Mouse (Mus musculus) embryonic facial prominence, embryonic 12.5 days (tissue): ENCODE measurements around the gene Hnrnpa2b1. TPM values are rescaled to one million over a fixed set of nuclear protein-coding genes. Genes with fewer than 3 reads are reported as not detected.
"Not testable (repeated sequence)": the region's sequence is repeated elsewhere in the genome, so short reads cannot be mapped to it uniquely, and the experiment has no call there.

Experiments
- ATAC-seq: fragments of 200-750 bp; cut with Nextera tagmentation; 2 replicates; pipeline ENCODE4 v1.8.0; 2017; ENCODE audit not compliant: insufficient number of reproducible peaks, insufficient read depth, low FRiP score, low TSS enrichment
- H3K27ac ChIP-seq: fragments of 300-500 bp; sonication (generic); 2 replicates; pipeline ENCODE4 v1.5.1; 2016; ENCODE audit warnings: mild to moderate bottlenecking
- H3K27me3 ChIP-seq: fragments of 300-500 bp; sonication (generic); 2 replicates; pipeline ENCODE4 v1.6.1; 2016; ENCODE audit warnings: mild to moderate bottlenecking, moderate library complexity
- H3K36me3 ChIP-seq: fragments of 300-500 bp; sonication (generic); 2 replicates; pipeline ENCODE4 v1.6.1; 2016; ENCODE audit warnings: mild to moderate bottlenecking
- H3K4me1 ChIP-seq: fragments of 300-500 bp; sonication (generic); 2 replicates; pipeline ENCODE4 v1.6.1; 2016
- H3K4me2 ChIP-seq: fragments of 300-500 bp; sonication (generic); replicated peaks from 2 replicates; pipeline ENCODE4 v1.6.1; 2016; ENCODE audit warnings: mild to moderate bottlenecking, moderate library complexity
- H3K4me3 ChIP-seq: fragments of 300-500 bp; sonication (generic); 2 replicates; pipeline ENCODE4 v1.5.1; 2016; ENCODE audit warnings: mild to moderate bottlenecking
- H3K9ac ChIP-seq: fragments of 300-500 bp; sonication (generic); 2 replicates; pipeline ENCODE4 v1.6.1; 2016; ENCODE audit warnings: mild to moderate bottlenecking, moderate library complexity
- H3K9me3 ChIP-seq: fragments of 300-500 bp; sonication (generic); 2 replicates; pipeline ENCODE4 v1.6.1; 2016; ENCODE audit warnings: mild to moderate bottlenecking, moderate library complexity
- WGBS: fragments of 180-500 bp; shearing (Covaris S2); methylation state at CpG from one replicate; pipeline ENCODE4 v1.1.7; 2016; 5-methylcytosine and 5-hydroxymethylcytosine counted together
- polyA plus RNA-seq: library from polyadenylated mRNA; unstranded; fragments of >200 nt; fragmentation: Nextera tagmentation; extraction: Ambion mirVana; gene quantifications from 2 replicates; pipeline ENCODE4 v1.2.1, GENCODE M21; 2016

Gene Hnrnpa2b1
- polyA plus RNA-seq, 1 experiment from 2014 or later: 2,461 TPM

DNA sequence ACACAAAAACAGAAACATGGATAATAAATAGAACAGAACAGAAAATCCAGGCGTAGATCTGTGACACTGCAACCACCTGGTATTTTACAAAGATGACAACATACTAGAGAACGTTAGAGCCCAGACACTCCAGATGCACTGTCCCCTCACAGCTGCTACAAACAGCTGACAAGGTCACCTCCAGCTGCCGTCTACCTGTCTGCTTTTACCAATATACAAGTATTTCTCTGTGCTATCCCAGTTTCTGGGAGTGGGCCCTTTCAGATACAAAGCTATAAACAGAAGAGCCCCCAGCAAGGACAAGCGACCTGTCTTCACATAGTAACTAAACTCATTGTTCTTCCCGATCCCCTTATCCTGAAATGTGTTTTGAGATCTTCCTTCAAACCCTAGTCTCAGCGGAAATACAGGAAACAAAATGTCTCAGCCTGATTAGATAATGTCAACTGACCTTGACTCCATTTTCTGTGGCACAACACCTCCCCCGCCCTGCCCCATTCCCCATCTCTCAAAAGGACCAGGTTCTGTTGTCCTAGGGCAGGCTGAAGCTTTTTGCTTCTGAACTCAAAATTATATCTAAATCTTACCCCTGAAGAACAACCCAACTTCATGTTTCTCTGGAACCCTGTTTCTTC lies 16.5 kb upstream of the Hnrnpa2b1 start:
- H3K9me3 ChIP-seq: no peaks in the 10 kb centered on the region
- 64% methylated on average over 7 of the region's 7 CpGs for WGBS

DNA sequence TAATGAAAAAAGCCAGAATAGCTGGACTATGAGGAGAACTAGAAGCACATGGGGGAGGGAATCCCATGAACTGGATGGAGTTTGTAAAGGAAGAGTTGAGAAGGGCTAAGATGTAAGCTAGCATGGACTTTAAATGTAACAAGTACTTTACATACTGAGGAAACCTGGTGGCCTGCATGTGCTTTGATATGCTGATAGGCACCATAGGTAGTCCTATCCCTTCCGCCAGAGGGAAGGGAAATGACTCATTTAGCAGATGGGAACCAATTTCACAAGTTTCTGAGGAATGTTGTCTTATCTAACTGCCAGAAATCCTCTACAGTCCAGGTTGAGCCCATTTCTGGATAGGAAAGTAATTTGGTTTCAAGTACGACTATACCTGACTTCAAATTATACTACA lies 16.0 kb upstream of the Hnrnpa2b1 start:
- H3K4me1 ChIP-seq: no peaks in the 10 kb centered on the region
- no peaks in the 10 kb centered on the region for H3K9me3 ChIP-seq
- peaks cover 28% of the 10 kb centered on the region for H3K36me3 ChIP-seq
- WGBS: 66% methylated on average over 2 of the region's 2 CpGs
- H3K4me3 ChIP-seq: no peak overlapping the region
- H3K27me3 ChIP-seq: no peaks in the 10 kb centered on the region
- ATAC-seq: no peak
- no peak overlapping the region for H3K27ac ChIP-seq
- no peak overlapping the region for H3K4me2 ChIP-seq
- H3K9ac ChIP-seq: no peak overlapping the region

More for the DNA sequence above, 16.5 kb upstream of the Hnrnpa2b1 start:
- no peaks in the 10 kb centered on the region for H3K4me1 ChIP-seq
- H3K9ac ChIP-seq: no peak overlapping the region
- H3K36me3 ChIP-seq: peaks cover 22% of the 10 kb centered on the region
- H3K27me3 ChIP-seq: no peaks in the 10 kb centered on the region
- no peak overlapping the region for H3K4me3 ChIP-seq
- H3K27ac ChIP-seq: no peak overlapping the region
- no peak overlapping the region for H3K4me2 ChIP-seq
- no peak for ATAC-seq

DNA sequence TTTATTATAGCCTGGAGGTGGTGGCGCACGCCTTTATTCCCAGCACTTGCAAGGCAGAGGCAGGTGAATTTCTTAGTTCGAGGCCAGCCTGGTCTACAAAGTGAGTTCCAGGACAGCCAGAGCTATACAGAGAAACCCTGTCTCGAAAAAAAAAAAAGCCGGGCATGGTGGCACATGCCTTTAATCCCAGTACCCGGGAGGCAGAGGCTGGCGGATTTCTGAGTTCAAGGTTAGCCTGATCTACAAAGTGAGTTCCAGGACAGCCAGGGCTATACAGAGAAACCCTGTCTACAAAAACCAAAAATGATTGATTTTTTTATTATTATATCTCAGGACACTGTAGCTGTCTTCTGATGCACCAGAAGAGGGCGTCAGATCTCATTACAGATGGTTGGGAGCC lies 14.9 kb upstream of the Hnrnpa2b1 start:
- H3K9ac ChIP-seq, H3K27me3 ChIP-seq, H3K27ac ChIP-seq, H3K4me3 ChIP-seq, ATAC-seq, H3K4me1 ChIP-seq, H3K4me2 ChIP-seq, H3K9me3 ChIP-seq: not testable (repeated sequence)
- H3K36me3 ChIP-seq: peaks cover 39% of the 10 kb centered on the region
- WGBS: 90% methylated on average over 8 of the region's 8 CpGs

DNA sequence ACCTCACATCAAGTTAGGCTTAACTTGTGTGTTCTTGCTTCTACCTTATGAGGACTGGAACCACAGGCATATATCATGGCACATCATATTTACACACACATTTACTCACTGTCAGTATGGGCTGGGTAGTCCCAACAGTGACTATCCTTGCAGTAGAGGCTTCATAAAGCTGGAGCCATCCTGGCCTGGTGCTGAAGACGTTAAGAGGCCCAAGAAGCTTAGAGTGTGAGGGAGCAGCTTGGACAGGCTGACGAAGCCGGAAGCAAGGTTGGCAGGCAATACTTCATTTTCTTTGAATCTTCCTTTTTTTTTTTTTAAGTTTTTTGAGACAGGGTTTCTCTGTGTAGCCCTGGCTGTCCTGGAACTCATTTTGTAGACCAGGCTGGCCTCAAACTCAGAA lies 14.2 kb upstream of the Hnrnpa2b1 start:
- Histone ChIP-seq H3K36me3 (peaks cover 46% of the 10 kb centered on the region), H3K9me3 (no peaks in the 10 kb centered on the region)
- WGBS: 94% methylated on average over 3 of the region's 3 CpGs

GRCm38 (mm10) chr6:51481548-51481947 lies 11.9 kb upstream of the Hnrnpa2b1 start:
- Histone ChIP-seq H3K4me3 (no peak overlapping the region), H3K36me3 (peaks cover 62% of the 10 kb centered on the region), H3K4me1 (no peaks in the 10 kb centered on the region), H3K27ac (no peak overlapping the region), H3K9me3 (no peaks in the 10 kb centered on the region), H3K27me3 (no peaks in the 10 kb centered on the region), H3K9ac (no peak overlapping the region), H3K4me2 (no peak overlapping the region)
- 94% methylated on average over 8 of the region's 8 CpGs for WGBS
- no peak for ATAC-seq

More for the DNA sequence above, 14.2 kb upstream of the Hnrnpa2b1 start:
- no peak overlapping the region for H3K4me3 ChIP-seq
- H3K27me3 ChIP-seq: no peaks in the 10 kb centered on the region
- no peak overlapping the region for H3K9ac ChIP-seq
- no peak overlapping the region for H3K27ac ChIP-seq
- no peak overlapping the region for H3K4me2 ChIP-seq
- no peak for ATAC-seq
- no peaks in the 10 kb centered on the region for H3K4me1 ChIP-seq

- Histone ChIP-seq H3K27me3 (no peaks in the 10 kb centered on the region), H3K27ac (no peak overlapping the region), H3K36me3 (peaks cover 74% of the 10 kb centered on the region), H3K4me3 (no peak overlapping the region), H3K4me1 (no peaks in the 10 kb centered on the region), H3K9me3 (no peaks in the 10 kb centered on the region), H3K4me2 (no peak overlapping the region), H3K9ac (no peak overlapping the region)
- 96% methylated on average over 4 of the region's 4 CpGs for WGBS
- ATAC-seq: no peak
Measured at GRCm38 (mm10) chr6:51479136-51479731, 9.5 kb upstream of the Hnrnpa2b1 start.

- 50% methylated on average over 4 of the region's 4 CpGs for WGBS
- peaks cover 38% of the 10 kb centered on the region for H3K36me3 ChIP-seq
- H3K27ac ChIP-seq: no peak overlapping the region
- H3K4me2 ChIP-seq: peak overlapping the region; percentile 69
- peaks cover 18% of the 10 kb centered on the region for H3K4me1 ChIP-seq
- H3K9me3 ChIP-seq: no peaks in the 10 kb centered on the region
- H3K4me3 ChIP-seq: peak overlapping the region; percentile 94
- H3K27me3 ChIP-seq: no peaks in the 10 kb centered on the region
- H3K9ac ChIP-seq: peak overlapping the region; percentile 63
- no peak for ATAC-seq
Measured at GRCm38 (mm10) chr6:51472213-51472612, 2.5 kb upstream of the Hnrnpa2b1 start.

DNA sequence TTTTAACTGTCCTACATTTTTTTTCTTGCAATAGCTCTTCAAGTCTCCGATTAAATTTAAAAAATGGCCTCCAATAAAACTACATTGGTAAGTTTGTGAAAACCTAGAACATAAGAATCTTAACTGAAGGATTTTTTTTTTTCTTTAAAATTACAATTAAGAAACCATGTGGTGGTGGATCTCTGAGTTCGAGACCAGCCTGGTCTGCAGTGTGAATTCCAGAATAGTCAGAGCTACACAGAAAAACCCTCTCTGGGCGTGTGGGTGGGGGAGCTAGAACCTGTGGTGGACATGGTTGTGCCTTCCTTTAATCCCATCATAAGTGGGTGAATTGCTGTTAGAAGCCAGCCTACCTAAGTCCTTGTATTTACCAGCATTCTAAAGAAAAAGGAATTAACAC lies 2.1 kb upstream of the Hnrnpa2b1 start:
- peaks cover 18% of the 10 kb centered on the region for H3K4me1 ChIP-seq
- H3K36me3 ChIP-seq: peaks cover 37% of the 10 kb centered on the region
- H3K27ac ChIP-seq: no peak overlapping the region
- peak overlapping the region; percentile 63 for H3K9ac ChIP-seq
- 14% methylated on average over 3 of the region's 3 CpGs for WGBS
- no peaks in the 10 kb centered on the region for H3K27me3 ChIP-seq
- H3K9me3 ChIP-seq: no peaks in the 10 kb centered on the region
- ATAC-seq: no peak
- peak overlapping the region; percentile 69 for H3K4me2 ChIP-seq
- H3K4me3 ChIP-seq: peak overlapping the region; percentile 94

- under 1% methylated on average over 10 of the region's 10 CpGs for WGBS
- Histone ChIP-seq H3K4me3 (peak overlapping the region; percentile 94), H3K36me3 (peaks cover 39% of the 10 kb centered on the region), H3K4me2 (peak overlapping the region; percentile 69; the same call in 1 of the 2 replicates), H3K9ac (peak overlapping the region; percentile 96), H3K9me3 (no peaks in the 10 kb centered on the region), H3K27ac (peak overlapping the region; percentile 100), H3K27me3 (no peaks in the 10 kb centered on the region), H3K4me1 (peaks cover 22% of the 10 kb centered on the region)
- ATAC-seq: no peak
Measured at GRCm38 (mm10) chr6:51471179-51471505, 1.4 kb upstream of the Hnrnpa2b1 start.

DNA sequence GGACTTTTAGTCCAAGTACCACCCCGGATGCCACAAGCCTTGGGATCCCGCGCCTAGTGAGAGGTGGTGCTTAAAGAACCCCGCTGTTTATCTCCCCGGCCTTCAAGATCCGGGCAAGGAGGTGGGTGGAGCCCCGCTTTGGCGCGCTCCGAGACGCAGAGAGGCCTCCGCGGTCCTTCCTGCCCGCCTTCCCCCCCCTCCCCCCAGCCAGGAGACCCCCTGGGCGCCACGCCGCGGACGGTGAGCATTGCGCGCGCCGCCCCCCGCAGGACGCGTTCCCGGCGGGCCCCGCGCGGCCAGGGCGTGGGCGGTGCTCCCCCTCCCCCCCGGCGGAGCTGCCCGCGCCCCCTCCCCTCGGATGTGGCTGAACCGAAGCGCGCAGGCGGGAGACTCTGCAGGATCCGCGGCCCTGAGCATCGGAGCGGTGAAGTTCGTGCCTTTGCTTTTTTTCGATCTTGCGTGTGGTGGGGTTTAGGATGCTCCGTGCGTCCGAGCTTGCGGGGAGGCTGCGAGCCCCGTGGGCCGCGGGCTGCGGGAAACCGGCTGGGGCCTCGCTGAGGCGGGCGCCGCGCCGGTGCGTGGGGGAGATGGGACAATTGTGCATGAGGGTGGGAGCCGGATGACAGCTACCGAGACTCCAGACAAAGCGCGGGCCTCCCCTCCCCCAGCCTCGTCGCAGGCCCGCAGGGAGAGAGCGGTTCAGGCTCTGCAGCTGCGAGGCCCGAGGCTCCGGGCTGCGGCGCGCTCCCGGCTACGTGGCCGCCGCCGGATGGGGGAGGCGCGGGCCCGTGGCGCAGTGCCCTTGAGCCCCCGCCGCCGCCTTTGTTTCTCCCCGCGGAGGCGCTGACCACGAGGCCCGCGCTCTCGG lies 851 bp upstream of the Hnrnpa2b1 start, which contains the start of gene Cbx3:
Gene Cbx3, plus strand, starts transcription at position 50 of the 868 bp plus-strand sequence.
- ATAC-seq: peak; percentile 82
- peaks cover 40% of the 10 kb centered on the region for H3K36me3 ChIP-seq
- no peaks in the 10 kb centered on the region for H3K9me3 ChIP-seq
- peaks cover 28% of the 10 kb centered on the region for H3K4me1 ChIP-seq
- H3K27ac ChIP-seq: peak within 1 kb of the TSS; percentile 100
- peak within 1 kb of the TSS; percentile 96 for H3K9ac ChIP-seq
- H3K27me3 ChIP-seq: no peaks in the 10 kb centered on the region
- peak within 1 kb of the TSS; percentile 94 for H3K4me3 ChIP-seq
- H3K4me2 ChIP-seq: peak within 1 kb of the TSS; percentile 69
- under 1% methylated on average over 90 of the region's 99 CpGs for WGBS

DNA sequence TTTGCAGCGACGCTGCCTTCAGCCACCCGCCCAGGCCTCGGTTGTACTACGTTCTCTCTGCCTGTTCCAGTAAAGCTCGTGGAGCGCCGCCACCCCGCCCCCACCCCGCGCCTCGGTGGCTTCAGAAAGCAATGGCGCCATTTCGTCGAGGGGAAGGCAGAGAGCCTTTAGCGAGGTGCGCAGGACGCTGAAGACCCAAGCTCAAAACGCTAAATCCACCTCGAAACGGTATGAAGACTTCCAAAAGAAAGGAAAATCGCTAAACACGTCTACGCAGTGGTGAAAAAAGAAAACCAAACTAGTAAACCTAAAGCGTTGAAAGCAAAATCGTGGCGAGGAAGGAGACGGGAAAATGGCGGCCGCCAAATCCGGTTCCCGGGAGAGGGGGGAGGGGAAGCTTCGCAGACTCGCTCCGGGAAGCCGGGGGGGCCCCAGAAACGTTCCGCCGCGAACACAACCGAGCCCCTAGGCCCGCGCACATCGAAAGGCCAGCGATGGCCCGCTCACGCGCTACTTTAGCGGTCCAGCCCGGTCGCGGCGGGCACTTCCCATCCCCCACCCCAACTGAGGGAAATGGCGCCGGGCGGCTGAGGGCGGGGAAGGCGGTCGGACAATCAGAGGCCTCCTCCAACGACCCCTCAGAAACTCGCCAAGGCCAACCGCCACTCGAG lies 668 bp downstream of the Hnrnpa2b1 start:
- peak; percentile 6; the same call in 1 of the 2 replicates for ATAC-seq
- Histone ChIP-seq H3K4me1 (peaks cover 31% of the 10 kb centered on the region), H3K27ac (peak overlapping the region; percentile 100), H3K9me3 (no peaks in the 10 kb centered on the region), H3K4me2 (peak overlapping the region; percentile 65; the same call in 1 of the 2 replicates), H3K4me3 (peak overlapping the region; percentile 94), H3K9ac (peak overlapping the region; percentile 96), H3K36me3 (peaks cover 37% of the 10 kb centered on the region), H3K27me3 (no peaks in the 10 kb centered on the region)
- under 1% methylated on average over 63 of the region's 63 CpGs for WGBS
